Mouse (Mus musculus) heart, embryonic 14.5 days (tissue): ENCODE measurements at regions not wholly inside any gene's neighbourhood (a gene's known extent, or its start where the extent isn't known, plus 50 kb on each side); places are given as distances from the start of the nearest gene placed in this dataset.

Experiments used
- ATAC-seq: fragments of 200-750 bp; cut with Nextera tagmentation; 2 replicates; pipeline ENCODE4 v1.8.0; 2017; ENCODE audit warnings: low read depth, moderate TSS enrichment; ENCODE audit not compliant: insufficient number of reproducible peaks, insufficient read depth, low FRiP score
- H3K27ac ChIP-seq, 2 experiments: fragments of 200-500 bp in 1 of 2; fragments of 300-500 bp in 1 of 2; sonication (generic) in 1 of 2; replicated peaks in 1 of 2; 2 replicates each; pipeline ENCODE4 v1.5.1; 2012 to 2014; ENCODE audit warnings: low read depth in 2 of 2, low read length in 2 of 2, control low read depth in 1 of 2, mild to moderate bottlenecking in 1 of 2, mixed read lengths in 1 of 2; ENCODE audit not compliant: control insufficient read depth in 1 of 2, insufficient read depth in 1 of 2
- H3K27me3 ChIP-seq: fragments of 300-500 bp; sonication (generic); 2 replicates; pipeline ENCODE4 v1.6.1; 2014; ENCODE audit warnings: mild to moderate bottlenecking, low read length, control low read depth; ENCODE audit not compliant: control insufficient read depth, insufficient read depth
- H3K36me3 ChIP-seq: fragments of 300-500 bp; sonication (generic); 2 replicates; pipeline ENCODE4 v1.6.1; 2014; ENCODE audit warnings: mild to moderate bottlenecking, control low read depth, low read length, mixed read lengths; ENCODE audit not compliant: control insufficient read depth, insufficient read depth
- H3K4me1 ChIP-seq, 2 experiments: fragments of 200-500 bp in 1 of 2; fragments of 300-500 bp in 1 of 2; sonication (generic) in 1 of 2; 2 replicates each; pipeline ENCODE4 v1.6.1; 2012 to 2014; ENCODE audit warnings: low read length in 2 of 2, control low read depth in 1 of 2, mixed read lengths in 1 of 2; ENCODE audit not compliant: control insufficient read depth in 2 of 2, insufficient read depth in 2 of 2
- H3K4me2 ChIP-seq: fragments of 300-500 bp; sonication (generic); 2 replicates; pipeline ENCODE4 v1.6.1; 2014; ENCODE audit warnings: mild to moderate bottlenecking, low read length
- H3K4me3 ChIP-seq, 2 experiments: fragments of 200-500 bp in 1 of 2; fragments of 300-500 bp in 1 of 2; sonication (generic) in 1 of 2; 2 replicates each; pipeline ENCODE4 v1.5.1; 2012 to 2014; ENCODE audit warnings: low read length in 2 of 2, mild to moderate bottlenecking in 2 of 2, control low read depth in 1 of 2, low read depth in 1 of 2, moderate library complexity in 1 of 2; ENCODE audit not compliant: control insufficient read depth in 1 of 2, insufficient read depth in 1 of 2
- H3K9ac ChIP-seq: fragments of 300-500 bp; sonication (generic); 2 replicates; pipeline ENCODE4 v1.6.1; 2014; ENCODE audit warnings: mild to moderate bottlenecking, low read length
- H3K9me3 ChIP-seq: fragments of 300-500 bp; sonication (generic); 2 replicates; pipeline ENCODE4 v1.6.1; 2016; ENCODE audit warnings: low read length, control low read depth; ENCODE audit not compliant: control insufficient read depth
- WGBS: fragments of 180-500 bp; shearing (Covaris S2); extraction: QIAGEN DNeasy Blood & Tissue Kit; methylation state at CpG from one replicate; pipeline ENCODE4 v1.1.7; 2014; 5-methylcytosine and 5-hydroxymethylcytosine counted together

- 49% methylated on average over 11 of the region's 11 CpGs for WGBS
- no peak overlapping the region for H3K9ac ChIP-seq
- no peak overlapping the region for H3K4me3 ChIP-seq
- no peak overlapping the region for H3K27ac ChIP-seq
- no peaks in the 10 kb centered on the region for H3K27me3 ChIP-seq
- H3K4me2 ChIP-seq, result no peak overlapping the region
- no peaks in the 10 kb centered on the region for H3K9me3 ChIP-seq
- no peaks in the 10 kb centered on the region; a peak in 1 of 4 replicates for H3K4me1 ChIP-seq
- no peaks in the 10 kb centered on the region for H3K36me3 ChIP-seq
- no peak for ATAC-seq
Observed at GRCm38 (mm10) chr9:40583554-40583953, 52.4 kb upstream of the Gramd1b start.

- no peak overlapping the region for H3K4me2 ChIP-seq
- H3K27me3 ChIP-seq, result no peaks in the 10 kb centered on the region
- no peak overlapping the region for H3K9ac ChIP-seq
- no peak overlapping the region for H3K4me3 ChIP-seq
- no peak overlapping the region for H3K27ac ChIP-seq
- H3K4me1 ChIP-seq, result no peaks in the 10 kb centered on the region; a peak in 1 of 4 replicates
- ATAC-seq, result no peak
- H3K9me3 ChIP-seq, result no peaks in the 10 kb centered on the region
- no peaks in the 10 kb centered on the region for H3K36me3 ChIP-seq
- 69% methylated on average over 2 of the region's 2 CpGs for WGBS
Observed at GRCm38 (mm10) chr9:40581854-40582253, 50.7 kb upstream of the Gramd1b start.
